Mouse (Mus musculus): Measurements from ENCODE around the gene Nfic.

Gene Nfic

DNA sequence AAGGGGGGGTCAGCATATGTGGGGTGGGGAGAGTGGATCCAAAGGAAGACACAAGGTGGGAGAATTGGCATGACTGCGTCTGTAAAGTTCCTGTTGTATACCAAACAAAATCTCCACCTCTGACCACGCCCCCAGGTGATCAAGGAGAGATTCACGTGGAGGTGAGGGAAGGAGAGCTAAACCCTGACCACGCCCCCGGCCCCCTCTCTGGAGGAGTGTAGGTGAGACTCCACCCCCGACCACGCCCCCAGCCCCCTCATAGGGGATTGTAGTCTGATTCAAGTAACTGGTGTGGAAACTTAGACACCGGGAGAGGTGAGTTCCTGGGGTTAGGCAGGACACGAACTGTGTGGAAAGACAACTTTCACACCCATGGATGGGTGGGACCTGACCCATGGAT lies 51.4 kb downstream of the Nfic start:
- DNase-seq (ENCODE audit: low read depth, low spot score): no peak

DNA sequence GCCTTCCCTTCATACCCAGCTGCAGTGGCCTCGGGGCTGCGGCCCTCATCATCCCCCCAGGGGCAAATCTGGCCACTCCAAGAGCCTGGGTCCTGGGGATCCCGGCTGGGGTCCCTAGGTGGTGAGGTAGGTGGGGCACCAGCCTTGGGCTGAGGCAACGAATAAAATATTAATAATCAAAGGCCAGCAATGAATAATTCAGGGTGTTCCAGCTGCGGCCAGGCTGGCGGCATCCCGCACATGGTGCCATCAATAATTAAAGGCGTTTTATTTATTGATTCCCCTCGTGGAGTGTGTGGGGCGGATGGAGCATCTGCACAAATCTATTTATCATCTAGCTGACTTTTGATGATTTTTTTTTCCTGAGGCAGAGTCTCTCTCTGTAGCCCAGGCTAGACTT lies 51.9 kb downstream of the Nfic start:
- DNase-seq (ENCODE audit: low read depth, low spot score): no peak

DNA sequence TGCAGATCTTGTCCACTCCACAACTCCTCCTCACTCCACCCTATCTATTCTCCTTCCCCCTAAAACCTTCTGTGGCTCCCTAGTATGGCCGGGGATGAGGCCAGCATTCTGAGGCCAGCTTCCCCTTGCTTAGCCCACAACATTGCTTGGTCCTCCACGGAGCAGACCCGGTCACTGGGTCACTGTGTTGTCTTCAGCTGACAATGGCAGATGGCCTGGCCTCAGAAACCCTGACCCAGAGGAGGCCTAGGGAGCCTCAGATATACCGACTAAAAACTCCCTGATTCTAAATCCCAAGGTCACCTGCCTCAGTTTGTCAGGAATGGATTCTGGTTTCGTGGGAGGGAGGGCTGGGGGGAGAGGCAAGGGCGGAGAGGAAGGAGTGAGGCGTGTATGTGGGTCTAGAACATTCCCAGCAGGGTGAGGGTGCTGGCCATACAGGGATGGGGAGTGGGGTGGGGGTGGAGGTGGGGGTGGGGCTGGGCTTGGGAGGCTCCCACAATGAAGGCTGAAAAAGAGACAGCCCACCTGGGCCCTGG lies 53.1 kb downstream of the Nfic start:
- no peak for DNase-seq (ENCODE audit: low read depth, low spot score)

DNA sequence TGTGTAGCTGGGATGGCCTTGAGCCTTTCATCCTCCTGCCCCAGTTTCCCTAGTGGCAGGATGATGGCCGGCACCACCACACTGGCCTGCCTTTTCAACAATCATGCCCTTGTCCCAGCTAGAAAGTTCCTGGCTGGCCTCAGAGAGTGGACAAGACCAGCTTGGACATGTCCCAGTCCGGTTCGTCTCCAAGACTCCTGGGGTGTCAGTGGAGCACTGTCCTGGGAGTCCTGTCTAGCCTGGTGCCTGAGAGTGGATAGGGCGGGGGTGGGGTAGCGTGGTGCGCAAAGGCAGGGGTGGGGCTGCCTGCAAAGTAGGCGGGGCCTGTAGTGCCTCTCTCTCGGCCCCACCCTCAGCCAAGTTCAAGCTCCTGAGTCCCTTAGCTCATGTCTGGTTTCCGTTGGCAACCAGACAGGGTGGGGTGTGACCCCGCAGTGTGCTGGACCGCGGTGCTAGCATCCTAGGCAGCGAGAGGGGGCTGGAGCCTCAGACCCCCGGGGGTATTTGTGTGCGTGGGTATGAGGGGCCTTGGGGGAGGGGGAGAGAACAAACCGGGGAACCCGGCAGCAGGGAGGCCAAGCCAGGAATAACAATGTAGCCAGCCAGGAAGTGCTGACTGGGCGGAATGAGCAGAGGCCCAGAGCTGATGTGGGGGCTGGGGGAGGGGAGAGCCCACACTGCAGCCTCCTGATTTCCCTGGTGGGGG lies 53.8 kb downstream of the Nfic start:
- DNase-seq (ENCODE audit: low read depth, low spot score): peak; percentile 62

DNA sequence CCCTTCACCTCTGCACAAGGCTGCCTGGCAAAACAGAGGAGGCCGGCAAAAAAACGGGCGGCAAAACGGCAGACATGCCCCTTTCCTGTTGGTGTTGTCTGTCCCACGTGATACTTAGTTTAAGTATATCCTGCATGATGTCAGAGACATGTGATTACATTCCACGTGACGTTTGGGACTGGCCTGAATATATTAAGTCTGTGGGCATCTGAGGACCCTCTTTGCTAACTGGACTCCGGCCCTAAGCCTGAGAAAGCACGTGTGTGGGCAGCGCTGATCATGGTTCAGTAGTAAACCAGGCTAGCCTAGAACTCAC lies 54.3 kb downstream of the Nfic start:
- no peak for DNase-seq (ENCODE audit: low read depth, low spot score)

DNA sequence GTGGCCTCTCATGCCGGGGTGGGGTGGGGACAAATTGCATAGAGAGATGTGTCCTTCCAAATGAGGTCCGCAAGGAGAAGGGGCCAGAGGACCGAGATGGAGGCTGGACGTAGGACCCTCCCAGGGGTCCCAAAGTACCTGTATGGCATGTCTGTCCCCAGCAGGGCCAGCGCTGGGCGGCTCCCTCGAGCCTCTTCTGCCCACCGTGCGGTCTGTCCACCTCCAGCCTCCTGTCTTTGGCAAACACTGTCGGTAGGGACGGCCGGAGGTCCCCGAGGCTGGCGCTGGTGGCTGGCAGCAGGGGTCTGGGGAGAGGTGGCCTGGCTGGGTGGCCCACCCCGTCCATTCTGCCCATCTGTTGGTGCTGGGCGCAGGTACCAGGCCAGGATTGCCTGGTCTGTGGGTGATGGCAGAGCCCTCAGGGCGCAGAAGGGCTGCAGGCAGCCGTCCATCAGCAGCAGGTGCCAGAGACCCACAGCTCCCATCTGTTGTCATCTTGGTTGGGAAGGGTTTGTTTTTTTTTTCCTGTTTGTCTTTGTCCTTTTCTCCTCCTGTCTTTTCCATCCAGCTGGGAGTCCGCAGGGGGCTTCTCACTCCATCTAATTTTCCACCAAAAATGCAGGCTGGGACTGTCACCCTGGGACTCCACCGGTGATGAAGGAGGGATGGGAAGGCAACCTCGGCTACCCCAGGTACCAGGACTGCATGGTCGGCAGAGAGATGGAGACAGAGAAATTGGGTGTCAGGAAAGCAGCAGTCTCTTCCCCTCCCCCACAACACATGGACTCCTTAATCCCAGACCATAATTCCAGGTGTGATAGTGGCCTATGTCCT lies 54.8 kb downstream of the Nfic start:
- DNase-seq (ENCODE audit: low read depth, low spot score): no peak

DNA sequence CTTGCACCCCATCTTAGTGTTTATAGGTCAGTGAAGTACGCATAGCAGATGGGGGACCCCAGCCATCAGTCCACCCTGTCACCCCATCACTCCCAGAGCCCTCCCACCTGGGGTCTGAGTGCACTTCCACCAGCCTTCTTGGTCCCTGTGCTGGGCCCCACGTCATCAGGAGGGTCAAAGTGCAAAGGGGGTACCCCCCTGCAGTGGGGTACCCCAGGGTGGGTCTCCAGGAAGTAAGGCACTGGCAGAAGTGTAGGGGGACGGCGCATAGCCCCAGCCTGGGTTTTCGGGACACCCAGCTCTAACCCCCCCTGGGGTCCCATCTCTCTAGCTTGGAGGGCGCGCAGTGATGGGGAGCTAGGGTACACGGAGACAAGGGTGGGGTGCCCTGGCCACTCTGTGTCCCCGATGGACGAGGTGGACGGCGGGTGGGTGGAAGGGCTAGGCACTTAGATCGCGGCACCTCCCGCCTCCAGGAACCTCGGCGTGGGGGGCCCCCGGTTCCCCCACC lies 55.6 kb downstream of the Nfic start:
- DNase-seq (ENCODE audit: low read depth, low spot score): no peak

DNA sequence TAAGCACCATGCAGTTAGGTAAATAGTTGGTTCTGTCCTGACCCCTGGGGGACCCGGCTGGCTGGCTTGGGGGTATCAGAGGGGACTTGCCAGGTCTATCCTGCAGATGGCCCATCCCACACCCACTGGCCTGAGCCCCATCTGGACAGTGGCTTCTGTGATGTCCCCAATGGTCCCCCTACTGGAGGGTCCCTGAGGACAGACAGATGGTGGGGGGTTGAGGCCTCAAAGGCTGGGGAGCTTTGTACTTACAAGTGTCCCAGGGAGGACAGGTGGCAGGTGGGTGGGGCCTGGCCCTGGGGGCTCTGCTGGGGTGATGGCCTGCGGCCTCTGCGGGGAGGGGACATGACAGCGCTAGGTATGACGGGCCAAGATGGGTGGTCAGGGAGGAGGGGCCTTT lies 56.1 kb downstream of the Nfic start:
- DNase-seq (ENCODE audit: low read depth, low spot score): no peak

DNA sequence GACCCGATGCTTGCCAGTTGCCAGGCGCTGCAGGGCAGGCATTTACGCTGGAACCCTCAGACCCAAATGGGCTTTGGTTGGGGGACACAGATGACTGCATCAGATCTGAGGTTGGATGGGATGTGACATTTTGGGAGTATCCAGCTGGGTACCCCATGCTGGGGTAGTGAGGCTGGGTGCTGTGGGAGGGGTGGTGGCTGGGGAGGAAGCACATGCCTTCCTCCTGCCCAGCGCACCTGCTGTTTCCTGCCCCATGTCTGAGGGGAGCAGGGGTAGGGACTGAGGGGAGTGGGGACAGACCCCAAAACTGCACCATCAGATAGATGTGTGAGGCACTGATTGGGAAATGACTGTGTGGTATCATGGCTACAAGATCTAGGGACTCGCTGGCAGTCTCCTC lies 58.7 kb downstream of the Nfic start:
- no peak for DNase-seq (ENCODE audit: low read depth, low spot score)

DNA sequence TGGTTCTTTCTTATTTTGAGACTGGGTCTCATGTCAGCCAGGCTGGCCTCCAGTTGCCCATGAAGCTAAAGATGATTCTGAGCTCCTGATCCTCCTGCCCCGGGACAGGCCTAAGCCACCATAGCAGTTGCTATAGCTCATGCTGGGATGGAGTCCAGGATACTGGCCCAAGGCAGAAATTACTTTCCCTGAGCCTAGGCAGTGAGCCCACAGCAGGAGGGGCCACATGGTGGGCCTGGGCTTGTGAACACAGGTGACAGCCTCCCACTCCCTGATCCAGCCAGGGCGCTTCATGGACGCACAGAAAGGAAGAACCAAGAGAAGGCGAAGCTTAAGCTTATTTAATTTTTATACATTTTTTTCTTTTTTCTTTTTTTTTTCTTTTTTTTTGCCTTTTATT lies 59.6 kb downstream of the Nfic start:
- no peak for DNase-seq (ENCODE audit: low read depth, low spot score)

DNA sequence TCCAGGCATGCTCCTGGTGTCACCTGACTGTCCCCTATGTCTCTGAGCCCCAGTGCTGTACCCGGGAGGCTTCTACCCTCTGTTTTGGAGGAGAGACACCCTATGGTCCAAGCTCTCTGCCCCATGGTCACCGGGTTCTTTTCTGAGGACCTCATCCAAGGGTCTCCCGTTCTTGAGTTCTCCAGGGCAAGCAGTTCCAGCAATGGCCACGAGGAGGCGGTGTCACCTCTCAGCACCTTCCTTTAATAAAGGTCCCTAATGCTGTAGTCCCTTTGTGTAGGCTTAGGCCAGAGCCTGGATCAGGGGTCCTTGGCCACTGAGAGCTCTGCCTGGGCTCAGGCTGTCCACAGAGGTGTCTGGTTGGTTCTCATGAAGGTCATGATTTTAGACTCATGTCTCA lies 60.3 kb downstream of the Nfic start:
- DNase-seq (ENCODE audit: low read depth, low spot score): no peak

DNA sequence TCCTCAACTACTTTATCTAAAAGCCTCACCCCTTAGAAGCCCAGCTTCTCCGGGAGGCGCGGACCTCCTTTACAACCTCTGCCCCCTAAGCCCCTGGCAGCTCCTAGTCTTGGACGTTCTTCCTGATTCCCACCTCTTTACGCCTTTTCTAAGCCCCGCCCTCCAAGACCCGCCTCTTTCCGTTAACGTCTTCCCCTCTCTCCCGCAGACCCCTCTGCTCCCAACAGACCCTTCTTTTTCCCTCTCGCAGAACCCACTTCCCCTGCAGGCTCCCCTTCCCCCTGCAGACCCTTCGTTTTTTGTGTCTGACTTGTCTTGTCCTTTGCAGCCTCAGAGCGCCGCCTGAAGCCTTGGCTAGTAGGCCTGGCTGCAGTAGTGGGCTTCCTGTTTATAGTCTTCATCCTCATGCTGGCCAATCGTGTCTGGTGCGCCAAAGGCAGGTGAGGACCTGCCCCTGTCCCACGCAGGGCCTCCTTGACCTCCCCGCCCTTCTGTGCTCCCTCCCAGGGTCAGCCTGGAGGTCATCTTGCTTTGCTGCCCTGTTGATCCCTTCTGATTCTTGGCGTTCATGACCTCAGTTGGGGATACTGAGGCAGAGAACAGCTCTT lies 61.9 kb downstream of the Nfic start:
- DNase-seq (ENCODE audit: low read depth, low spot score): no peak

DNA sequence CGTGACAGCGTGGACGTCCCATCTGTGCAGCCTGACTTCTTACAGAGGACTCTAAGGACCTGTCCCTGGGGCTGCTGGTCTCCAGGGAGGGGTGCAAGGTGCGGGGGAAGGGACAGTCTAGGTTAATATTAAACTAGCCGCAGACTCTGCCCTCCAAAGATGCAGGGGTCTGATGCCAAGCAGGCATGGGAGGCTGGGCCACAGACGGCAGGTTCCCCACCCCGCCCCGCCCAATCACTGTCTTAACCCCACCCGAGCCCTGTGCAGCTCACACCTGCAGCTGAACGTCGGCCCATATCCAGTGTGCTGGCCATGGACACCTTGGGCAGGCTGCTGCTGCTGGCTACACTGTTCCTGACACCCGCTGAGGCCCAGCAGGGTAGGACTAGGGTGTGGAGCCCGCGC lies 62.7 kb downstream of the Nfic start, which contains the start of gene Smim24:
TSS of gene Smim24 (plus strand) at position 271 of the 405 bp plus-strand sequence.
- no peak for DNase-seq (ENCODE audit: low read depth, low spot score)

DNA sequence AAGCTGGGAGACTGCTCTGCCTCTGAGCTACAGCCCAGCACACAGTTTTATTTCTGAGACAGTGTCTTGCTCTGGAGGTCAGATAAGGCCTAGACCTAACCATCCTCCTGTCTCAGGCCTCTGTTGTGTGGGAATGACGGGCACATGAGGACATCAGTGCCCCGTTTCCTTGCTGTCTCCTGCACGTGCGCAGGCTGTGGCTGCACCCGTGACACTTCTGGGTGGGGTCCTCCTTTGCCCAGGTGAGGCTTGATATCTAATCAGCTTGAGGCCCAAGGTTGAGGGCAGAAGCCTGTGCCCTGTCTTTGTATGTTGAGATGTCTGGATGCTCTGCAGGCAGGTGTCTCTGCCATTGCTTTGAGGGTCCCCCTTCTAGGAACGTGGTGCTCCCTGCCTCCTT lies 63.2 kb downstream of the Nfic start:
- DNase-seq (ENCODE audit: low read depth, low spot score): no peak

DNA sequence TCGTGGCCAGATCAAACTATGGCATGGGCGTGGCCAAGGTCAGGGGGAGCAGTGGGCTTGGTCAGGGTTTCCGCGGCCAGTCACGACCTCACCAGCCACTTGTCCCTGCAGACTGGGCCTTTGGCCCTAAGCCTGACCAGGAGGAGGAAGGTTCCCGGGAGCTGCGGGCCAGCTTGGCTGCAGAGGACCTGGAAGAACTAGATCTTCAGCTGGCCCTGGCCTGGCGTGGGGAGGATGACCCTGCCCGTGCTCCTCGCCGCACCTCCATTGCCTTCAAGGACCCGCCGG lies 64.8 kb downstream of the Nfic start:
- DNase-seq (ENCODE audit: low read depth, low spot score): no peak

DNA sequence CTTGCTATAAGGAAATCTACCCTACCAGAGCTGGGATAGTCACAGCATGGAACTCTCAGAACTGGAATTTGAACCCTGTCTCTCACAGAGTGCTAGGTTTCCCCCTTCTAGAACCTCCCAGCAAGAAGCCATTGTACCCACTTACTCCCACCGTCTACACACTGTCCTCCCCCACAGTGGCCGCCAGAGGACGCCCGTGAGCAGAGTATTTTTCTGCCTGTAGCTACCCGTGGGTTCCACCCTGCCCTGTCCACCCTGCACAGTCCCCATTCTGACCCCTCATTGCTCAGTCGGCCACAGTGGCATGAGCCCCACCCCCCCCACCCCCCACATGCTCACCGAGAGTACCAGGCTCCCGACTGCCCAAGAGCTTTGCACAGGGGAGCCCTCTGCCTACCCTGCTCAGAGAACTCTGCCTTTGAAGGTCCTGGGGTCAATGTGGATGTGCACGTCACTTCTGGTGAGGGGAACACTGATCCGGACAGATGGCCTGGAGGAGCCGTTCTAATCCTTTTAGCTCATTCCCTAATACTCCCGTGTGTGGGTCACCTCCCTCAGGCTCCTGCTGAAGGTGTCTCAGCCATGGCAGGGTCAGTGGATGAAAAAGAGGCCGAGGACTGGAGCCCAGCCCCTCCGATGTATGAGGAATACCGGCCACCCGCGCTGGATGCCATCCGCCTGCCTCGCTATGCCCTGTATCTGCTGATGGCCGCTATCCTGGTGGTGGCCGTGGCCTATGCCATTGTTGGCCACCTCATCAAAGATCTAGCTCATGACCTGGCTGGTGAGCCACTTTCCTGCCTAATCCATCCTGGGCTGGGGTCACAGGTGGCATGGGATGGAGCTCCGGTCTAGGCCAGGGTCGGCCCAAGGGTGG lies 65.4 kb downstream of the Nfic start:
- no peak for DNase-seq (ENCODE audit: low read depth, low spot score)

DNA sequence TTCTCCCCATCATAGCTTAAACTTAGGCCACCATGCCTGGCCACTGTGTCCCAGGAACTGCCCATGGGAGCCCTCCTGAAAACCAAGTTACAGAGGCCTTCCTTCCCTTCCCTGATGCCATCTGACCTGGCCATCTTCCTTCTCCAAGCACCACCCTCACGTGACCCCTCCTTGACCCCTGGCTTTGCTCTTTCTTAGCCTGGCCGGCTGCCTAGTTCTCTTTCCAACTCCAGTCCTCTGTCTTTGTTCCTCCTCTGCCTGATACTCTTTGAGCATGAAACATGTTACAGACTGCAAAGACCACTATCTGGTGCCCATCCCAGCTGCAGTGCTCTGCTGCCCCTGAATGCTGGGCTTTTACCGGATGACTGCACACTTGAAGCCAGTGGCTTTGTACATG lies 66.1 kb downstream of the Nfic start:
- DNase-seq (ENCODE audit: low read depth, low spot score): no peak

DNA sequence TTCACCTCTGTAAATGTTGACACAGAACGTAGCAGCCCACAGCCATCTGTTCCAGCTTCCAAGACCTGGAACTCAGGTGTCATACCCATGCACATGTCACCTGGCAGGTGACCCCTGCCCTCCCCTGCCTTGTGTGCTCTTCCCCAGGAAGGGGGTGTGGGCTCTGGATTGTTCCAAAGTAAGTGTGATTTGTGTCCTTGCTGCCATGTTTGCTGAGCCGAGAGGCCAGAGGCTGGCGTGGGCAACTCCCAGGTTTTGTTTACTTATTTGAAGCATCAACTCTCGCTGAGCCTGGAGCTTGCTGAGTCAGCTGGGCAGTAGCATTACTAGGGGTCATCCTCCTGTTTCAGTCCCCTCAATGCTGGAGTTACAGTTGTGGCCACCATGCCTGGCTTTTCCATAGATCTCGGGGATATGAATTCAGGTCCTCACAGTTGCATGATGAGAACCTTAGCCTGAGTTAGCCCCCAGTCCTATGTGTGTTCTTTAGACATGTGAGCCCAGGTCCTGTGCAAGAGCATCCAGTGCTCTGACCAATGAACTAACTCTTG lies 66.9 kb downstream of the Nfic start, which contains the start of gene Gm48552:
TSS of gene Gm48552 (plus strand) at position 501 of the 551 bp plus-strand sequence.
- DNase-seq (ENCODE audit: low read depth, low spot score): no peak

DNA sequence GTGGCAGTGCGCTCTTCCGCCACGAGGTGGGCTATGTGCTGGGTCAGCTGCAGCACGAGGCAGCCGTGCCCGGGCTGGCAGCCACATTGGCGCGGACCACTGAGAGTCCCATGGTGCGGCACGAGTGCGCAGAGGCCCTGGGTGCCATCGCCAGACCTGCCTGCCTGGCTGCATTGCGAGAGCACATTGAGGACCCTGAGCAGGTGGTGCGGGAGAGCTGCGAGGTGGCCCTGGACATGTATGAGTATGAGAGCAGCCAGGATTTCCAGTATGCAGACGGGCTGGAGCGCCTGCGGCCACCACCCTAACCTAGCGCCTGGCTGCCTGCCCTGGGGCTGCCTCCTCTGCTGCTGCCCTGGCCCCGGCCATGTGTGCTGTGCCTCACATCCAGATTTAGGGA lies 67.7 kb downstream of the Nfic start:
- no peak for DNase-seq (ENCODE audit: low read depth, low spot score)

DNA sequence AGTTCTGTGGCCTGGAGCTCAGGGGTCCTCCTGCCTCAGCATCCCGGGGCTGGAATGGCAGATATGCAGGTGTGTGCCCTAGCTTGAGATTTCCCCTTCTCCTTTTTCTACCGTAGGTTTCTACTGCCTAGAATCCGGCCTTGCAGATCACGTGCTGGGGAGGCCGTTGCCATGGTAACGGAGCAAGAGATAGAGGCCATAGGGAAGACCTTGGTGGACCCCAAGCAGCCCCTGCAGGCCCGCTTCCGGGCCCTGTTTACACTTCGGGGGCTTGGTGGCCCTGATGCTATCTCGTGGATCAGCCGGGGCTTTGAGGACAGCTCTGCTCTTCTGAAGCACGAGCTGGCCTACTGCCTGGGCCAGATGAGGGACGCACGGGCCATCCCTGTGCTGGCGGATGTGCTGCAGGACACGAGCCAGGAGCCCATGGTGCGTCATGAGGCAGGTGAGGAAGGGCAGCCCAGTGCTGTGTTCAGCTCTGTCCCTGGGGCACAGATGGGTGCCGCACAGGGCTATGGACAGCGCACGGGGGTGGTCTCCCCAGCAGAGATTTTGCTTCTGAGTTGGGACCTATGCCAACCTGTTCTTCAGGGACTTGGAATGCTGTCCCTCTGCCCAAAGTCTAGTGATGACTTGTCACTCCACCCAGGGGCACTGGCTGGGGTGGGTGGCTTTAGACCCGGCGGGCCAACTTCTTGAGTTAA lies 69.7 kb downstream of the Nfic start:
- no peak for DNase-seq (ENCODE audit: low read depth, low spot score)

DNA sequence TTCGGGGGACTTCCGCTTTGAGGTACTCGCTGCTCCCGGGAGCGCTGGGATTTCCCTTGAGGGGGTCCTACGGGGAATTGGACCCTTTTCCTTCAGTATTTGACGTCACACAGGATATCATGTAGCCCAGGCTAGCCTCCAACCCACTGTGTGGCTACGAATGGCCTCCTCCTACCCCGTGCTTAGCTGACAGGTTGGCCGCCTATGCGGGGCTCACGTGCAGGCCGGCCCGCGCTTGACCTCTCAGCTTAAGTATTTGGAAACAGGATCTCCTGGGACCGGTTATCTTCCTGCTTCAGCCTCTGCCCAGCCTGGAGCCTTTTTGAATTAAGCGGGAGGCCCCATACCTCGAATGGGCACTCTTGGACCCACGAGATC lies 70.8 kb downstream of the Nfic start:
- no peak for DNase-seq (ENCODE audit: low read depth, low spot score)

Measured in c-Kit-negative CD71-positive TER-119-positive erythroid progenitor cells, embryonic 14.5 days (primary cell).